Mouse (Mus musculus) embryonic facial prominence, embryonic 12.5 days (tissue): ENCODE data around the gene Bloc1s5. TPM values are rescaled to one million over a fixed set of nuclear protein-coding genes. Genes with fewer than 3 reads are reported as not detected.

Experiments
- ATAC-seq: fragments of 200-750 bp; cut with Nextera tagmentation; 2 replicates; pipeline ENCODE4 v1.8.0; 2017; ENCODE audit not compliant: insufficient number of reproducible peaks, insufficient read depth, low FRiP score, low TSS enrichment
- H3K27ac ChIP-seq: fragments of 300-500 bp; sonication (generic); 2 replicates; pipeline ENCODE4 v1.5.1; 2016; ENCODE audit warnings: mild to moderate bottlenecking
- H3K27me3 ChIP-seq: fragments of 300-500 bp; sonication (generic); 2 replicates; pipeline ENCODE4 v1.6.1; 2016; ENCODE audit warnings: mild to moderate bottlenecking, moderate library complexity
- H3K36me3 ChIP-seq: fragments of 300-500 bp; sonication (generic); 2 replicates; pipeline ENCODE4 v1.6.1; 2016; ENCODE audit warnings: mild to moderate bottlenecking
- H3K4me1 ChIP-seq: fragments of 300-500 bp; sonication (generic); 2 replicates; pipeline ENCODE4 v1.6.1; 2016
- H3K4me2 ChIP-seq: fragments of 300-500 bp; sonication (generic); replicated peaks from 2 replicates; pipeline ENCODE4 v1.6.1; 2016; ENCODE audit warnings: mild to moderate bottlenecking, moderate library complexity
- H3K4me3 ChIP-seq: fragments of 300-500 bp; sonication (generic); 2 replicates; pipeline ENCODE4 v1.5.1; 2016; ENCODE audit warnings: mild to moderate bottlenecking
- H3K9ac ChIP-seq: fragments of 300-500 bp; sonication (generic); 2 replicates; pipeline ENCODE4 v1.6.1; 2016; ENCODE audit warnings: mild to moderate bottlenecking, moderate library complexity
- H3K9me3 ChIP-seq: fragments of 300-500 bp; sonication (generic); 2 replicates; pipeline ENCODE4 v1.6.1; 2016; ENCODE audit warnings: mild to moderate bottlenecking, moderate library complexity
- WGBS: fragments of 180-500 bp; shearing (Covaris S2); methylation state at CpG from one replicate; pipeline ENCODE4 v1.1.7; 2016; 5-methylcytosine and 5-hydroxymethylcytosine counted together
- polyA plus RNA-seq: library from polyadenylated mRNA; unstranded; fragments of >200 nt; fragmentation: Nextera tagmentation; extraction: Ambion mirVana; gene quantifications from 2 replicates; pipeline ENCODE4 v1.2.1, GENCODE M21; 2016

Gene Bloc1s5
- polyA plus RNA-seq, 1 experiment from 2014 or later: 23.7 TPM

GRCm38 (mm10) chr13:38596461-38596860 lies 38.4 kb downstream of the Bloc1s5 start:
- Histone ChIP-seq H3K9ac (no peak overlapping the region), H3K4me3 (no peak overlapping the region), H3K27me3 (no peaks in the 10 kb centered on the region), H3K9me3 (no peaks in the 10 kb centered on the region), H3K4me2 (no peak overlapping the region), H3K27ac (no peak overlapping the region), H3K36me3 (0 out of 2 replicates have a peak, but pooled peaks cover 4% of the 10 kb centered on the region), H3K4me1 (no peaks in the 10 kb centered on the region)
- no peak for ATAC-seq
- WGBS: 75% methylated on average over 4 of the region's 4 CpGs

GRCm38 (mm10) chr13:38593114-38593513 lies 41.8 kb downstream of the Bloc1s5 start:
- H3K27me3 ChIP-seq: no peaks in the 10 kb centered on the region
- no peaks in the 10 kb centered on the region for H3K36me3 ChIP-seq
- H3K9ac ChIP-seq: no peak overlapping the region
- WGBS: 34% methylated on average over 6 of the region's 6 CpGs
- H3K9me3 ChIP-seq: no peaks in the 10 kb centered on the region
- H3K27ac ChIP-seq: no peak overlapping the region
- no peak overlapping the region for H3K4me3 ChIP-seq
- ATAC-seq: no peak
- no peaks in the 10 kb centered on the region for H3K4me1 ChIP-seq
- no peak overlapping the region for H3K4me2 ChIP-seq

GRCm38 (mm10) chr13:38587350-38587749 lies 47.6 kb downstream of the Bloc1s5 start:
- Histone ChIP-seq H3K4me3 (no peak overlapping the region), H3K9me3 (no peaks in the 10 kb centered on the region), H3K27ac (no peak overlapping the region), H3K27me3 (no peaks in the 10 kb centered on the region), H3K4me2 (no peak overlapping the region), H3K36me3 (no peaks in the 10 kb centered on the region), H3K9ac (no peak overlapping the region), H3K4me1 (no peaks in the 10 kb centered on the region)
- ATAC-seq: no peak
- 90% methylated on average over 5 of the region's 5 CpGs for WGBS

- Histone ChIP-seq H3K4me1 (no peaks in the 10 kb centered on the region), H3K27ac (no peak overlapping the region), H3K4me2 (no peak overlapping the region), H3K36me3 (no peaks in the 10 kb centered on the region), H3K9me3 (no peaks in the 10 kb centered on the region), H3K4me3 (no peak overlapping the region), H3K9ac (no peak overlapping the region), H3K27me3 (no peaks in the 10 kb centered on the region)
- no peak for ATAC-seq
- WGBS: 95% methylated on average over 4 of the region's 4 CpGs
These were observed 48.5 kb downstream of the Bloc1s5 start for GRCm38 (mm10) chr13:38586451-38586850.

GRCm38 (mm10) chr13:38582768-38583167 lies 52.1 kb downstream of the Bloc1s5 start:
- H3K4me2 ChIP-seq: no peak overlapping the region
- no peaks in the 10 kb centered on the region for H3K4me1 ChIP-seq
- no peak overlapping the region for H3K27ac ChIP-seq
- WGBS: 78% methylated on average over 3 of the region's 3 CpGs
- H3K9ac ChIP-seq: no peak overlapping the region
- H3K27me3 ChIP-seq: no peaks in the 10 kb centered on the region
- no peak for ATAC-seq
- no peak overlapping the region for H3K4me3 ChIP-seq
- H3K36me3 ChIP-seq: no peaks in the 10 kb centered on the region
- H3K9me3 ChIP-seq: no peaks in the 10 kb centered on the region

GRCm38 (mm10) chr13:38580601-38581457 lies 54.1 kb downstream of the Bloc1s5 start:
- no peaks in the 10 kb centered on the region for H3K27me3 ChIP-seq
- H3K4me2 ChIP-seq: no peak overlapping the region
- 64% methylated on average over 11 of the region's 11 CpGs for WGBS
- H3K36me3 ChIP-seq: no peaks in the 10 kb centered on the region
- H3K4me3 ChIP-seq: no peak overlapping the region
- no peaks in the 10 kb centered on the region for H3K4me1 ChIP-seq
- H3K9ac ChIP-seq: no peak overlapping the region
- H3K27ac ChIP-seq: no peak overlapping the region
- ATAC-seq: no peak
- H3K9me3 ChIP-seq: no peaks in the 10 kb centered on the region

- ATAC-seq: no peak
- Histone ChIP-seq H3K9ac (no peak overlapping the region), H3K27me3 (no peaks in the 10 kb centered on the region), H3K36me3 (no peaks in the 10 kb centered on the region), H3K4me1 (no peaks in the 10 kb centered on the region), H3K4me2 (no peak overlapping the region), H3K27ac (no peak overlapping the region), H3K4me3 (no peak overlapping the region), H3K9me3 (no peaks in the 10 kb centered on the region)
- WGBS: 86% methylated on average over 25 of the region's 25 CpGs
These were observed 54.8 kb downstream of the Bloc1s5 start for GRCm38 (mm10) chr13:38579971-38580600.

- no peaks in the 10 kb centered on the region for H3K27me3 ChIP-seq
- no peak for ATAC-seq
- H3K4me2 ChIP-seq: no peak overlapping the region
- H3K9ac ChIP-seq: no peak overlapping the region
- H3K36me3 ChIP-seq: no peaks in the 10 kb centered on the region
- WGBS: 70% methylated on average over 3 of the region's 3 CpGs
- H3K4me3 ChIP-seq: no peak overlapping the region
- H3K4me1 ChIP-seq: no peaks in the 10 kb centered on the region
- no peak overlapping the region for H3K27ac ChIP-seq
- no peaks in the 10 kb centered on the region for H3K9me3 ChIP-seq
These were observed 60.2 kb downstream of the Bloc1s5 start for GRCm38 (mm10) chr13:38574668-38575067.

- no peak overlapping the region for H3K9ac ChIP-seq
- no peaks in the 10 kb centered on the region for H3K4me1 ChIP-seq
- H3K27ac ChIP-seq: no peak overlapping the region
- 82% methylated on average over 1 of the region's 1 CpGs for WGBS
- no peak overlapping the region for H3K4me3 ChIP-seq
- no peaks in the 10 kb centered on the region for H3K27me3 ChIP-seq
- no peaks in the 10 kb centered on the region for H3K9me3 ChIP-seq
- H3K4me2 ChIP-seq: no peak overlapping the region
- ATAC-seq: no peak
- H3K36me3 ChIP-seq: no peaks in the 10 kb centered on the region
These were observed 61.6 kb downstream of the Bloc1s5 start for GRCm38 (mm10) chr13:38573281-38573680.

- Histone ChIP-seq H3K36me3 (no peaks in the 10 kb centered on the region), H3K4me3 (no peak overlapping the region), H3K9me3 (no peaks in the 10 kb centered on the region), H3K27me3 (no peaks in the 10 kb centered on the region), H3K4me2 (no peak overlapping the region), H3K9ac (no peak overlapping the region), H3K27ac (no peak overlapping the region), H3K4me1 (no peaks in the 10 kb centered on the region)
- WGBS: 70% methylated on average over 4 of the region's 4 CpGs
- ATAC-seq: no peak
These were observed 69.7 kb downstream of the Bloc1s5 start for GRCm38 (mm10) chr13:38565245-38565644.

- H3K4me3 ChIP-seq: no peak overlapping the region
- 60% methylated on average over 11 of the region's 11 CpGs for WGBS
- no peak overlapping the region for H3K27ac ChIP-seq
- no peak overlapping the region for H3K9ac ChIP-seq
- H3K36me3 ChIP-seq: no peaks in the 10 kb centered on the region
- H3K27me3 ChIP-seq: no peaks in the 10 kb centered on the region
- ATAC-seq: no peak
- H3K9me3 ChIP-seq: no peaks in the 10 kb centered on the region
- H3K4me2 ChIP-seq: no peak overlapping the region
- H3K4me1 ChIP-seq: no peaks in the 10 kb centered on the region
These were observed 80.3 kb downstream of the Bloc1s5 start for GRCm38 (mm10) chr13:38554611-38555010.

GRCm38 (mm10) chr13:38554210-38554609 lies 80.7 kb downstream of the Bloc1s5 start:
- Histone ChIP-seq H3K4me3 (no peak overlapping the region), H3K4me1 (no peaks in the 10 kb centered on the region), H3K36me3 (no peaks in the 10 kb centered on the region), H3K27ac (no peak overlapping the region), H3K9me3 (no peaks in the 10 kb centered on the region), H3K9ac (no peak overlapping the region), H3K4me2 (no peak overlapping the region), H3K27me3 (no peaks in the 10 kb centered on the region)
- no peak for ATAC-seq
- 71% methylated on average over 3 of the region's 3 CpGs for WGBS
